Comparison of ENCODE assay signal across 8 mouse cellular contexts in genomic region chrX:78583202-78584004, GRCm38 (mm10). TPM values are rescaled to one million over a fixed set of nuclear protein-coding genes. Genes with fewer than 3 reads are reported as not detected.
A peak's percentile ranks its signal among the peaks of the same experiment; 100 is the strongest.
DNase-seq lines count a peak whose midpoint lies in the region; ATAC-seq and TF ChIP-seq lines count a peak whose summit lies in the region.

Prrg1 (minus strand) TSS chrX:78583896.

- TF ChIP-seq POLR2A in bone marrow, adult 2 months (IDR thresholded peaks at IDR 0.05; ENCODE audit: borderline replicate concordance, control insufficient read depth, low read depth, low read length), result no peak

- 8% methylated on average over 36 of the region's 36 CpGs for WGBS in bone marrow, adult 2 months
- WGBS in heart, embryonic 13.5 days, result 11% methylated on average over 36 of the region's 36 CpGs
- WGBS in liver, embryonic 14.5 days (ENCODE audit: insufficient replicate concordance), result 10% methylated on average over 34 of the region's 36 CpGs
- WGBS in neural tube, embryonic 13.5 days, result 17% methylated on average over 32 of the region's 36 CpGs

- no peaks in the 10 kb centered on the region for H3K27me3 ChIP-seq in heart, embryonic 13.5 days (replicated peaks)
- H3K27me3 ChIP-seq in liver, embryonic 14.5 days (ENCODE audit: control insufficient read depth, insufficient read depth, low read length), result no peaks in the 10 kb centered on the region
- no peaks in the 10 kb centered on the region for H3K27me3 ChIP-seq in neural tube, embryonic 13.5 days

- no peak within 1 kb of the TSS for H3K27ac ChIP-seq in bone marrow, adult 2 months (ENCODE audit: control insufficient read depth, insufficient read depth, low read depth, low read length, poor library complexity)
- H3K27ac ChIP-seq in heart, embryonic 13.5 days (replicated peaks), result peak within 1 kb of the TSS; percentile 88
- peak within 1 kb of the TSS; percentile 21 for H3K27ac ChIP-seq in liver, embryonic 14.5 days
- peak within 1 kb of the TSS; percentile 81 for H3K27ac ChIP-seq in neural tube, embryonic 13.5 days (replicated peaks)

- H3K4me1 ChIP-seq in bone marrow, adult 2 months (ENCODE audit: control insufficient read depth, insufficient read depth, low read length), result no peaks in the 10 kb centered on the region; the same call in 1 of the 2 replicates
- H3K4me1 ChIP-seq in heart, embryonic 13.5 days, result no peaks in the 10 kb centered on the region
- H3K4me1 ChIP-seq in liver, embryonic 14.5 days (replicated peaks; ENCODE audit: control insufficient read depth in 2 of 2, insufficient read depth in 2 of 2, low read length in 1 of 2), result no peaks in the 10 kb centered on the region
- H3K4me1 ChIP-seq in neural tube, embryonic 13.5 days (replicated peaks), result no peaks in the 10 kb centered on the region

- no peak for TF ChIP-seq CTCF in bone marrow, adult 2 months (IDR thresholded peaks at IDR 0.05; ENCODE audit: control insufficient read depth, insufficient read depth, low read length)
- TF ChIP-seq CTCF in liver, embryonic 14.5 days (IDR thresholded peaks at IDR 0.05; ENCODE audit: low read depth), result no peak

- no peak for TF ChIP-seq EP300 in liver, embryonic 14.5 days (IDR thresholded peaks at IDR 0.05; ENCODE audit: low read depth)

- DNase-seq in B cell, adult 2 months, result peak; percentile 8 to 19
- peak; percentile 86 for DNase-seq in kidney, postnatal 10 days
- peak; percentile 35 to 42 (median 37) for DNase-seq in liver, embryonic 14.5 days (ENCODE audit: low read depth in 3 of 3, low spot score in 3 of 3)
- DNase-seq in telencephalon, adult 2 months (ENCODE audit: low read depth, low spot score), result peak; percentile 49

- H3K9ac ChIP-seq in heart, embryonic 13.5 days, result peak within 1 kb of the TSS; percentile 79
- peak within 1 kb of the TSS; percentile 43 for H3K9ac ChIP-seq in liver, embryonic 14.5 days (replicated peaks)
- peak within 1 kb of the TSS; percentile 64 for H3K9ac ChIP-seq in neural tube, embryonic 13.5 days

- H3K9me3 ChIP-seq in heart, embryonic 13.5 days, result no peaks in the 10 kb centered on the region
- H3K9me3 ChIP-seq in liver, embryonic 14.5 days (ENCODE audit: control insufficient read depth, low read length), result no peaks in the 10 kb centered on the region
- no peaks in the 10 kb centered on the region for H3K9me3 ChIP-seq in neural tube, embryonic 13.5 days

- no peaks in the 10 kb centered on the region for H3K36me3 ChIP-seq in heart, embryonic 13.5 days
- no peaks in the 10 kb centered on the region for H3K36me3 ChIP-seq in liver, embryonic 14.5 days (replicated peaks; ENCODE audit: control insufficient read depth, insufficient read depth, low read depth)
- no peaks in the 10 kb centered on the region for H3K36me3 ChIP-seq in neural tube, embryonic 13.5 days

- peak within 1 kb of the TSS; percentile 74 for H3K4me3 ChIP-seq in bone marrow, adult 2 months (replicated peaks; ENCODE audit: control insufficient read depth, low read depth, low read length)
- peak within 1 kb of the TSS; percentile 61 for H3K4me3 ChIP-seq in heart, embryonic 13.5 days
- H3K4me3 ChIP-seq in liver, embryonic 14.5 days (ENCODE audit: insufficient read depth in 1 of 2, low read depth in 2 of 2, low read length in 2 of 2), result peak within 1 kb of the TSS; percentile 56 to 81
- peak within 1 kb of the TSS; percentile 51 for H3K4me3 ChIP-seq in neural tube, embryonic 13.5 days

- H3K4me2 ChIP-seq in heart, embryonic 13.5 days, result peak within 1 kb of the TSS; percentile 63
- H3K4me2 ChIP-seq in liver, embryonic 14.5 days (ENCODE audit: low read depth), result peak within 1 kb of the TSS; percentile 58
- H3K4me2 ChIP-seq in neural tube, embryonic 13.5 days, result peak within 1 kb of the TSS; percentile 54

- ATAC-seq in erythroid progenitor cell, adult 5-6 weeks (replicated peaks; ENCODE audit: low FRiP score, poor library complexity, severe bottlenecking), result peak; percentile 88
- peak; percentile 77 for ATAC-seq in heart, embryonic 13.5 days (ENCODE audit: extremely low read depth, insufficient number of reproducible peaks, low FRiP score, low TSS enrichment)
- peak; percentile 91 for ATAC-seq in liver, embryonic 14.5 days (ENCODE audit: insufficient read depth)
- peak; percentile 99 for ATAC-seq in neural tube, embryonic 13.5 days (ENCODE audit: low read depth)

RNA-seq across cellular contexts. Expression of gene Prrg1, which starts in this region (rescaled TPM):
- 0.43 and 1.1 TPM in 2 replicates for polyA plus RNA-seq in bone marrow, adult 2 months (2011; ENCODE audit: insufficient read depth, insufficient read length, low replicate concordance, missing spikeins)
- 1.4 and 2.5 TPM in 2 replicates for total RNA-seq in erythroid progenitor cell, adult 5-6 weeks (2015; ENCODE audit: low replicate concordance)
- 1.7 and 2.2 TPM in 2 replicates for total RNA-seq in erythroid progenitor cell, adult 5-6 weeks (2017; ENCODE audit: low replicate concordance)
- polyA plus RNA-seq in heart, embryonic 13.5 days (2015; fragmentation: Nextera tagmentation; extraction: Ambion mirVana), result 5.0 and 5.3 TPM in 2 replicates
- 1.2 and 1.6 TPM in 2 replicates for polyA plus RNA-seq in liver, embryonic 14.5 days (2012; rRNA removed)
- 2.0 and 2.1 TPM in 2 replicates for polyA plus RNA-seq in liver, embryonic 14.5 days (2014; fragmentation: Nextera tagmentation; extraction: Ambion mirVana)
- 6.0 and 7.0 TPM in 2 replicates for polyA plus RNA-seq in neural tube, embryonic 13.5 days (2015; fragmentation: Nextera tagmentation; extraction: Ambion mirVana)

Comparison
In these comparisons a context has a peak if more than half of its experiments do, and no peak if none do; other contexts are left out.
1. DNase-seq: peak in every context shown above with its lines; median percentile 86 in kidney, postnatal 10 days; 49 in telencephalon, adult 2 months; 37 in liver, embryonic 14.5 days; 14 in B cell, adult 2 months.